Mouse (Mus musculus) CD4-positive helper T cell, adult 2 months (primary cell): ENCODE data around the gene Cdc42se2.

Experiments
- DNase-seq: peaks from one replicate; pipeline ENCODE4 v3.0.0-alpha.2; 2012; ENCODE audit warnings: low read depth, missing footprints, low spot score

The Cdc42se2 gene

DNA sequence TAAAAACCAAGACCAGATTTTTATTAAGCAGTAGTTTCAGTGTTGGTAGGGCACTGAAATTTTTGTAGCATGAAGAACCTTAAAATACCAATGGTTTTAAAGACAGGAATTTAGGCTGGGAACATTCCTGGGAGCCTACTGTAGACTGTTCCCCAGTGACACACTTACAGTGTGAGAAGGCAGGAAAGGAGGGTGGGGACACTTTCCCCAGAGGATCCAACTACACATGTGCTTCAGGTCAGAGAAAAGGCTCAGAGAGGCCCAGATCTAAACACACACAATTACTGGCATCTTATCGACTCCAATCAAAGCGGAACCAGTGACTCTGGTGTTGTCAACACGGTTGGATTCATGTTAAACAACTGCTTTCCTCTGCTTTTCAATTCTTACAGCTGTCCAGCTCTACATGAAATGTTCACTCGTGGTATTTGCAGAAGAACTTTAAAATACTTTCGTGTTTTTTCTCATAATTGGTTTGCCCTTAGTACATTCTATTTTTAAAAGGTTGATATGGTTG lies 32.3 kb downstream of the Cdc42se2 start:
- DNase-seq, result no peak

DNA sequence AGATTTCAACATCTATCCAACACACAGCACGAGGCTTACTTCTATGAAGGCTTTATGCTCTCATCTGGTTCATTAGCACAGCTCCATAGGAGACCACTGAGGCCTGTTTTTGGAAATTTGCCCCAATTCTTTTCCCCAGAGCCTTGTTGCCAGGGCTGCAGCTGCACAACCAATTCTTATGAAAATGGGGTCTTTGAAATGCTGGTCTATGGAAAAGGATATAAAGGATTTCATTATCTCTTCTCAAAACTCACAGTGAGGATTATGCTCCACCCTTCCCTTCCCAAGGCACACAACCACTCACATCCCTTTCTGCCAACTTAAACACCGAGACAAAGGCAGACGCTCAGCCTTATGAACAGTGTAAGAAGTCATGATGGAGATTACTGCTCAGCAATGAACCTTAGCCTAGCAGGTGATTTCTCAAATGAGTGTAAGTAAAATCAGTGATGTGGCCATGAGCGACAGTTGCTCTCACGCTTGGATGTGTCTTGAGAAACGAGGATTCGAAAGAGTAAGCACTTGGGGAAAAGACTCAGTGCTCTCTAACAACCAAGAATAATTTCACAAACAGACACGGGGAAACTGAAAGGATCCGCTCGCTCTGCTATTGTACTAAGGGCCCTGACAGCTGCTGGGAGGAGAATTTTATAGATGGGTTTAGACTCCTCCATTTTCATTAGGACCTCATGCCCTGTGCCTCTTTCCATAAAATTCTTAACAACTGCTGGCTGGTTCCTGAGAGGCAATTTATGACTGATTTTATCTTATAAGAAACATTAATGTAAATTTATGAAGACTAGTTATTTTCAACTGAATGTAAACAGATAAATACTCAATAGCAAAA lies 33.0 kb downstream of the Cdc42se2 start:
- DNase-seq, result no peak

DNA sequence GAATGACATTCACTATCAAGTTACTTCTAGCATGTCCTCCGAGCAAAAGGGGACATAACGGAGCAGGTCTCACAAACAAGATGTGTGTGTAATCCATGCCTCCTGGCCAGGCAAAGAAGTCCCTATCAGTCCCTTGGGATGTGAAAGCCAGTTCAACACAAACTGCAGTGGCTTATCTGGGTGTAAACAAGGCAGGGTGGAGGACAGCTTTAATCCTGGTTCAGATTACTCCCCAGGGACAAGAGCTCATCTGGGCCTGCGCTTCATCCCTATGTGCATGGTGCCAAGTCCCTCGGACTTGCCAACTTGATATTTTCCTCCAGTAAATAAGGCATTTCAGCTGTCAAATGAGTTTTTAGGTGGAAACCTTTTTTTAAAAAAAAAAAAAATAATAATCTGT lies 36.0 kb downstream of the Cdc42se2 start:
- DNase-seq, result no peak

DNA sequence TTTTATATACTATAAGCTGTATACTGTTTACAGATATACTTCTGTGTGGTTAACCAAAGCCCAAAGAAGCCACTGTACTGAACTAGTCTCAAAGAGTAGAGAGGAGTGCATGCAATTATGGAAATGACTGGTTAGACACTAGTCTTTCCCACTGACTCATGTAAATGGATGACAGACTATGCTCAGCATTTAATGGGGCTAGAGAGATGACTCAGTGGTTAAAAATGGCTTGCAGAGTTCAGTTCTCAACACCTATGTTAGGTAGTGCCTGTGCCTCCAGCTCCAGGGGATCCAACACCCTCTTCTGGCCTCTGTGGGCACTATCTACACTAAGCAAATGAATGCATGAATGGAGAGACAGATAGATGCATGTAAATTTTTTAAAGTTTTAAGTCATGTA lies 38.6 kb downstream of the Cdc42se2 start:
- no peak for DNase-seq

DNA sequence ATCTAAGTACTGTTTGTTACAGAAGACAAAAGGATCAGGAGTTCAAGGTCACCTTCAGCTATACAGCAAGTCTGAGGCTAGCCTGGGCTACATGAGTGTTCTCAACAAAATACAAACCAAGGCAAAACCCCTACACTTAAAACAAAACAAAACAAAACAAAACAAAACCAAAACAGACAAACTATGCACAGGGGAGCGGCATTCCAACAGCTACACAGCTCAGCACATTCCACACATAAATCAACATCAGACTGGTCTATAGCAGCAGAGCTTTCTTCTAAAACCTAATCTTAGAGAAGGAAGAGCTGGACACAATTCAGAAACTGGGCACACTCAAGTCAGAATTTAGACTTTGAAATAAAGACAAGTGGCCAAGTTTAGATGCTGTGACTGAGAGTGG lies 43.2 kb downstream of the Cdc42se2 start:
- DNase-seq, result no peak

DNA sequence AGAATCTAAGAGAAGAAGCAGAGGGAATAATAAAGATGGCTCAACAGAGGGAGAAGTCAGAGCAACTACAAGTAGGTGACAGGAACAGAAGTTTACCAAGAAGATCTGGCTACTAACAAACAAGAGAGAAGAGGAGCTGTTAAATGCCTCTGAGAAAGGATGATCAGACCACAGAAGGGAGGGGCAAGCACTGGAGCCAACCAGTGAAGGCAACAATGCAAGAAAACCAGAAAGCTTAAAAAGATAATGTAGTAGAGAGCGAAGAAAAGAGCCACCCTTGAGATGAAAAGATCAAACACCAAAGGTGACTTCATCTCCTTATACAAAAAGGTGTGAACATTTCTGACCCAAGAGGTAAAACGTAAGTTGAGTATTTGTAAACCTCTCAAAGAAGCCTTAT lies 46.1 kb downstream of the Cdc42se2 start:
- DNase-seq, result peak; percentile 33

DNA sequence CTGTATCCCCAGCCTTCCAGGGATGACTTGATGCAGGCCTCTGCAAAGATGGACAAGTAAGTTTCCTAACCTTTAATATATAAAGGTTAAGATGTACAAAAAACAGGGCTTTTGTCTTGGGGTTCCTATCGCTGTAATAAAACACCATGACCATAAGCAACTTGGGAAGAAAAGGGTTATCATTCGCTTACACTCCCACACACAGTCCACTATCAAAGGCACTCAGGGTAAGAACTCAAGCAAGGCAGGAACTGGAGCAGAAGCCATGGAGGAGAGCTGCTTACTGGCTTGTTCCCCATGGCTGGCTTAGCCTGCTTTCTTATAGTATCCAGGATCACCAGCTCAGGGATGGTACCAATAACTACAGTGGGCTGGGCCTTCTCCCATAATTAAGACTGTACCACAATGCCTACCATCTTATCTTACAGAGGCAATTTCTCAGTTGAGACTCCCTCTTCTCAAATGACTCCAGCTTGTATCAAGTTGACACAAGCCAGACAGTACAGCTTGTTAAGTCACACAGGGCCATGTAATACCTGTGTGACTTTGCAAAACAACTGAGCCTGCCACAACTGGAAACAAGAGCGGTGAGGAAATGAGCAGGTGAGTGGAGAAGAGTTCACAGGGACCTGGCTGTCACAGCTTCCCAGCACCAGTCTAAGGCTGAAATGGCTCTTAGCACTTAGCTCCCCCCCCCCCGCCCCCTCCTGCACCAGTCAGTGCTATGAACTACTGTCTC lies 48.3 kb downstream of the Cdc42se2 start:
- DNase-seq, result no peak

DNA sequence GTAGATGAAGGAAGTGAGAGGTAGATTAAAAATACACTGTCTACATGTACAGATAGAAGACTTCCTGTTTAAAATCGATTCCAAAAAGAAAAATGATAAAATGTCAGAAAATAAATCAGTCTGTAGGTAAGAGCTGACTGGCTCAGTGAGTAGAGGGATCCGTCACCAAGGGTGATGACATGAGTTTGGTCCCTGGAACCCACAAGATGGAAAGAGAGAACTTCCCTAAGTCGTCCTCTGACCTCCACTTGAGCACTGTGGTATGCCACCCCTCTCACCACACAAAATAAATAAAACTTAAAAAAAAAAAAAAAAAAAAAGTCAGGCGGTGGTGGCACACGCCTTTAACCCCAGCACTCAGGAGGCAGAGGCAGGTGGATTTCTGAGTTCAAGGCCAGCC lies 50.6 kb downstream of the Cdc42se2 start:
- no peak for DNase-seq

DNA sequence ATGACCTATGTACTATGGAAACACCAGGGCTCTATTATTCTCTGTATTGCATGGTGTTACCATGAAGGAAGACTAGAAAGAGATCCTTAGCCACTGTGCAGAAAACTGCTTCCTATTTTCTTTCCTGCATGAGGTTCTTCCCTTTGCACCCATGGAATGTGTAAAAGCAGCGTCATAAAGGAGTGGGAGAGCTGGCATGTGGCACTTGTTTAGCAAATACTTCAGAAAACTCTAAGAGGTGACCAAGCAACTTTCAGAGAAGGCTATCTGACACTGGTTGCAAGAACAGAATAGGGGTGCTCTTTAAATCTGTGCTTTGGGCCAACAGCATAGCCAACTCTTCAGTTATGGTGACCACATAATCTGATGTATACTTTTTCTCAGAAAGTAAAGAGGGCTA lies 52.4 kb downstream of the Cdc42se2 start:
- DNase-seq, result no peak

DNA sequence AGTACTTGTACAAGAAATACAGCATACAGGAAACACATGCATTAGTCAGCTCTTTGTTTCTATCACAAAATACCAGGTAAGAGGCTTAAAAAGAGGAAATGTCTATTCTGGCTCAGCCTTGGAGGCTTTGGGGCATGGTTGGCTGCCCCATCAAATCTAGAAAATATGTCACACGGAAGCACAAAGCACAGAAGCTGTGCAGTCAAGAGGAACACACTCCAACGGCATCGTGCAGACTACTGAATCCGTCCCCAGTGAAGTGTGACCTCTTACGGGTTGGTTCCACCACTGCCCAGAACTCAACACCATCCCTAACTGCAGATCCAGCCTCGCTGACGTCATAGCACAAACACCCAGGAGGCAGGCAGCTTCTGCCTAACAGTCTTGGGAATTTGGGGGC lies 53.9 kb downstream of the Cdc42se2 start:
- DNase-seq, result no peak

DNA sequence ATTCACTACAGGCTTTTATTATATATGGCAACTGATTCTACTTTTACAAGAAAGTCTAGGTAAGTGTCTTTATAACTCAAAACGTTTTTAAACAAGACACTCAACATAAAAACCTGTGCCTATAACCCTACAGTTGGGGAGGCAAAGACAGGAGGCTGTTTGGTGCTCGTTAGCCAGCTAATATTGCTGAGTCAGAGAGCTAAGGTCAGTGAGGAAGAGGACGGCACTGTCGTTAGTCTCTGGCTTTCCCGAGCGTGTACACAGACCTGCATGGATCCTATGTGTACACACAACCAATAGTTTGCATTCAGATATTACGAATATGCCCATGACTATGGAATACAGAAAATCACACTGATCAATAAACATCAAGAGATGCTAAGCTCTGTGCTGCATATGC lies 56.1 kb downstream of the Cdc42se2 start:
- no peak for DNase-seq

DNA sequence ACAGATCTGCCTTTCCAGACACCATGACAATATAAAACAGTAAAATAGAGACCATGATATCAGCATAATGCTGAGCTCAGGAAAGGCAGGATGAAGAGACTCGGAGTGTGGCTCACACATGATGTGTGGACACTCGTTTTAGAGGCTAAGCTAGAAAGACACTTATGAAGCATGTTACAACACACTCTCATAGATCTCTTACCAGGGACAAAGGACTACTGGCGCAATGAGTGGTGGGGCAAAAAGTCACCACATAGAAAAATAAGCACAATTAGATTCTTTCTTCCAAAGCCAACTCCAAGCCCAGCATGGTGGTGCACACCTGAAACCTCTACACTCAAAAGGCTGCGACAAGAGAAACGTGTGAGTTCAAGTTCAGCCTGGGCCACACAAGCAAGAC lies 56.5 kb downstream of the Cdc42se2 start:
- no peak for DNase-seq

DNA sequence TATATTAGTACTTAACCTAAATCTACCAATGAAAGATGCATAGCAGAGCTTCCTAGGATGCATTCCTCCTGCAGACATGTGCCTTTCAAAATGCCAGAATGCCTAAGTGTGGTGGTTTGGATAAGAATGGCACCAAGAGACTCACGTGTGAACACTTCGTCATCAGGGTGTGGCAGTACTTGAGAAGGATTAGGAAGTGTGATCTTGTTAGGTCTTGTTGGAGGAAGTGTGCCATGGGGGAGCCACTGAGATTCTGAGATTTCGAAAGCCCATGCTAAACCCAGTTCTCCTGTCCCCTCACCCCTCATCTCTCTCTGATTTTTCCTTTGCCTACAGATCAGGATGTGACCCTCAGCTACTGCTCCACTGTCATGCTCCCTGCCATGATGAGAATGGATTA lies 58.2 kb downstream of the Cdc42se2 start:
- no peak for DNase-seq

DNA sequence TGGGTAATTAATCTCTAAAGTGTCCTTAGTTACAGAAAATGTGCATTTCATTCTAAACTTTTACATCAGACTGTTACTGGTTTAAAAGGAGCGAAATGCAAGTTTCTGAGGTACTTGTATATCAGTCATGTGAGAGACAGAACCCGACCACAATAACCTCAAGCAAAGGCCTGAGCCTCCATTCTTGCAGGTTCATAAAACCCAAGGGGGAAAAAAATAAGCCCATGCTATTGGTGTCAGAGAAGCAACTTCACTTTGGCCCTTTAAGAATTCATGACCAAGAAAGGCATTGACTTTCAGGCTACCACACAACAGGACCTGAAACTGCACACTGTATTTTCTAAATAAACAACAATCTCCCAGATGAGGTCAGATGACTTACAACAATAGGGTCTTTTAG lies 59.1 kb downstream of the Cdc42se2 start:
- DNase-seq, result peak; percentile 67

DNA sequence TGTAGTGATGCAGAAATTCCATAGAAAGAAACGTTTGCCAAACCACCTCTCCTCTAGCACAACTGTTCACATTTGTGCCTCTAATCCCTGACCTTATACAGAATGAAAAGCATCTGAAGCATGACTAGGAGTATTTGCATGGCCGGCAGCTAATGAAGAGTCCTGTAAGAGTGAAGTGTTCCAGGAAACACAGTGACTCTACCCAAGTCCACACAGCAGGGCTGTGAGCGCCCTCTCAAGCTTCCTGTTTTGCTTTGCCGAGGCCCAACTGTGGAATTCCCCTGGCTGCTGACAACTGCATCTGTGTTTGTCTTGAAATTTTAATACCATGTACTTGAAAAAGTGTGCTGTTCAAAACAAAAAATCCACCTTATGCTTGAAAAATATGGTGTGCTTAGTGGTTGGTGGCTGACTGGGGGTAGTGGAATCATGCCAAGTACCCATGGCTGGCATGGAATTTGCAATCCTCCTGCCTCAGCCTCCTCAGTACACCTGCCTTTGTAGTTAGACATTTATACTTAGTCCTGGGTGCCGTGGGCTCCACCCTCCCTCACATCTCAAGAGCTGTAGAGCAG lies 60.1 kb downstream of the Cdc42se2 start:
- DNase-seq, result peak; percentile 82

DNA sequence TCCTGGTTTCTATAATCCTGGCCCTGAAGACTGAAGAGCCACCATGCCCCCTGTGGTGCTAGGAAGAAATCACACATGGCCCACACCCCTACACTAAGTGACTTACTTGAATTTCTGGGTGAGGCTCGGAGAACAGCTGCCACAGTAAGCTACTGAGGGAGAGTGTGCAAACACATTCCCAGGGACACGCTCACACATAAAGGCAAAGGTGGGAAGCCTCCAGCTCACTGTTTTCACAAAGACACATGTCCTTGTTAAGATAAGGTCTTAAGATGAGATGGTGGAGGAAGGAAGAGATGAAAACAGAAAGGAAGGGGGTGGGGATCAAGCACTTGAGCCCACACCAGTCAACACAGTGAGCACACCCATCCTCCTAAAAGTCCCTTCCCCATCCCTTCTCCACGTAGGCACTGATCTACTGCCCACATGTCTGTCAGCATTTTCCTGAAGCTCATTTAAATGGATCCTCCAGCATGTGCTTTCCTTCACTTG lies 60.9 kb downstream of the Cdc42se2 start:
- peak; percentile 47 for DNase-seq

DNA sequence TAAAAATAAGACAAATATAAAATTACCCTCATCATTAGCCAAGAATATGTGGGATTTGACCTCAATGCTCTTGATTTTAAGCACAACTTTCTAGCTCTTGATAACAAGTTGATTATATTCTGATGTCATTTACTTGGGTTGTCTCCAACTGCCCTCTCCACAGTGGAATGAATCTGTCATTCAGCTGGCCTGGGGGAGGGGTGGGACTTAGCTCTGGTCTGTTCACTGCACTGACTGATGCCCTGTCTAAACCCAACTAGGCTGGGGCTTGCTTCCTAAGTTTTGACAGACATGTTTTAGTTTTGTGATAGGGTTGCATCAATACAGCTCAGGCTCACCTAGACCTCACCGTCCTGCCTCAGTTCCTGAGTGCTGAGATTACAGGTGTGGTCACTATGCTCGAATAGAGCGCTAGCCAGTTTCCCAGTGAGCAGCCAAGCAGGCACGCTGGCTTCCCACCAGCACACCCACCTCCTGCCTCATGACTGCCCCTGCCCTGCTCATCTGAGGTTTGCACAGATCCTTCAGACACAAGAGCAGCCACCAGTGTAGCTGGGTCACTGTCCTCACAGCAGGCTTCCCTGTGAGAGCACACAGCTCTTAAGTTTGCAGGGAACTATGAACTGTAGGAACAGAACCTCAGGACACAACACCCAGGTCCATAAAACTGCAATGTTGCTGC lies 63.0 kb downstream of the Cdc42se2 start:
- DNase-seq, result no peak

DNA sequence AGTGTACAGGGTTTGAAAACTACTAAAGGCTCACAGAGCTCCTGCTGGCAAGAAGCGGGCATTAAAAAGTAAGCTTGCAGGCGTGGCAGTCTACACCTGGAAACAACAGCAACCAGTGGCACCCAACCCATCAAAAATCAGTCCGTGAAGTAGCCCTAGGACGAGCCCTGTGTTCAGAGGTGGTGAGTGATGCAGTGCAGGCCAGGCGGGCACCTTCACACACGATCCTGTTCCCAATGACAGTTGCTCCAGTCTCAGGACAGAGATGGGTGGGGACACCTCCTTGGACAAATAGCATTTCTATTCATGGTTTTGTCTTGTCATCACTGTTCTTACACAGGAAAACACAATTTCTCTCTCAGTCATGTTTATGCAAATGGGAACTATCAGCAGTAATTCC lies 65.4 kb downstream of the Cdc42se2 start:
- no peak for DNase-seq

DNA sequence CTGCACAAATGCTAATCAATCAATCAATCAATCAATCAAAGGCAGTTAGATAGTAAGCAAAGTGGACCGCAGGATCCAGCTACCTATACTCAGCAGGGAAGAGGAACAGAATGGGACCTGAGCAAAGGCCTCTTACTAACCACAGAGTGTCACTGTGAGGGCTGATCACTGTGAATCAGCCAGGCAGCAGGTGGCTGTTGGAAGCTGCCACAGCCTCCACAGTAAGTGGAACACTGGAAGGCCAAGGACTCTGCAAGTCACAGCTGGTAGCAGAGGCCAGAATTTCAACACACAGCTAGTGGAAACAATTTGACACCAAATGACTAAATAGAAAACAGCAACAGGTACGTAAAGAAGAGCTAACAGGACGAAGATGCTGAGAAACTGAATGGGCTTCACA lies 68.9 kb downstream of the Cdc42se2 start:
- no peak for DNase-seq

DNA sequence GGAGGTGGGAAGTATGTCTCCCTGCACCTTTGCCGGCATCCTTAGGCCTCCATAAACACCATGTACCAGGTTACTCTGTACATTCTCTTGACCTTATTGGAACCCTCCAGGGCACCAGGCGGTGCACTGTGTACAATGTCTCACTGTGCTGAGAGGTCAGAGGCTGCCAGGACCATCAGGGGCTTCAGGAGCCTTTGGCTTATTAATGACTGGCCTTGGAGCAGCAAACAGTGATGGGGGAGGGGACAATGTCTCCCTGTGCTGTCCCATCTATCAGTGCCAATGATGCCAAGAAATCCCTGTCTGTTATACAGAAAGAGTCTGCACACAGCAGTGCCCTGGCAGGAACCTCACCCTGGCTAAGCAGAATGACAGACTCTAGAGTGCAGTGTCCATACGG lies 69.6 kb downstream of the Cdc42se2 start:
- no peak for DNase-seq

DNA sequence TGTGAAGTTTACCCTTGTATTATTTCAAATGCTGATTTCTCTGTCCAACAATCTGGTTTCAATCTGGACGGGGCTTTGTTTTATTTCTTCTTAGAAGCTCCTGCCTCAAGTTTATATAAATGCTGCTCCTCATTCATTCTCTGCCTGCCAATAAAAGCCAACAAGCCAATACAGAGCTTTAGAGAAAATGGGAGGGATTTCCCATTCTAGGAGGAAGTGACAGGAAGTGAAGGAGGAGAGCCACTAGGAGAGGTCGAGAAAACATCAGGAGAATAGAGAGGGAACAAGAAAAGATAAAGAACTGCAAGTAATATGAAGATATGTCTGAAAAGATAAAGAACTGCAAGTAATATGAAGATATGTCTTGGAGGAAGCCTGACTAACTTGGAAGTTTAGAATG lies 74.6 kb downstream of the Cdc42se2 start:
- no peak for DNase-seq
